Mouse (Mus musculus) olfactory bulb, adult 2 months (tissue): ENCODE data around the gene Ptgs1.

Experiments used
- CTCF ChIP-seq: fragments of 200-500 bp; IDR thresholded peaks from 2 replicates; pipeline ENCODE4 v1.5.1; 2012; ENCODE audit warnings: low read depth, mild to moderate bottlenecking, low read length, moderate library complexity; ENCODE audit not compliant: insufficient read depth
- POLR2A ChIP-seq: fragments of 200-500 bp; IDR thresholded peaks from 2 replicates; pipeline ENCODE4 v1.6.1; 2012; ENCODE audit warnings: mild to moderate bottlenecking, low read depth, low read length, moderate library complexity; ENCODE audit not compliant: insufficient read depth

GRCm38 (mm10) chr2:36244705-36245104 lies 14.5 kb downstream of the Ptgs1 start:
- TF ChIP-seq CTCF, result no peak
- TF ChIP-seq POLR2A, result no peak
